Mouse (Mus musculus) thymus, adult 2 months (tissue): ENCODE measurements at regions not wholly inside any gene's neighbourhood (a gene's known extent, or its start where the extent isn't known, plus 50 kb on each side); places are given as distances from the start of the nearest gene placed in this dataset.

ENCODE experiments used
- DNase-seq: peaks from one replicate; pipeline ENCODE4 v3.0.0; 2021
- H3K27ac ChIP-seq: fragments of 200-500 bp; 2 replicates; pipeline ENCODE4 v1.5.1; 2012; ENCODE audit warnings: low read length, control low read depth; ENCODE audit not compliant: control insufficient read depth, insufficient read depth
- H3K27me3 ChIP-seq: fragments of 200-500 bp; 2 replicates; pipeline ENCODE4 v1.6.1; 2012; ENCODE audit warnings: mild to moderate bottlenecking, low read length, moderate library complexity, mixed read lengths; ENCODE audit not compliant: control insufficient read depth, insufficient read depth
- H3K36me3 ChIP-seq: fragments of 200-500 bp; 2 replicates; pipeline ENCODE4 v1.6.1; 2012; ENCODE audit warnings: mild to moderate bottlenecking, low read length, moderate library complexity; ENCODE audit not compliant: control insufficient read depth, insufficient read depth
- H3K4me1 ChIP-seq: fragments of 200-500 bp; replicated peaks from 2 replicates; pipeline ENCODE4 v1.6.1; 2012; ENCODE audit warnings: low read length; ENCODE audit not compliant: control insufficient read depth, insufficient read depth
- H3K4me3 ChIP-seq: fragments of 200-500 bp; 2 replicates; pipeline ENCODE4 v1.5.1; 2012; ENCODE audit warnings: mild to moderate bottlenecking, low read length, control low read depth, moderate library complexity; ENCODE audit not compliant: control insufficient read depth, insufficient read depth
- CTCF ChIP-seq: fragments of 200-500 bp; IDR thresholded peaks from 2 replicates; pipeline ENCODE4 v1.5.1; 2012; ENCODE audit warnings: mild to moderate bottlenecking, control low read depth, low read length, moderate library complexity, borderline replicate concordance; ENCODE audit not compliant: control insufficient read depth, poor library complexity, insufficient read depth; ENCODE audit errors: extremely low read depth
- POLR2A ChIP-seq: fragments of 200-500 bp; IDR thresholded peaks from 2 replicates; pipeline ENCODE4 v1.6.1; 2012; ENCODE audit warnings: mild to moderate bottlenecking, low read length, control low read depth, moderate library complexity; ENCODE audit not compliant: control insufficient read depth, poor library complexity, insufficient read depth; ENCODE audit errors: extremely low read depth
- WGBS: fragments of 180-500 bp; shearing (Covaris S2); methylation state at CpG from one replicate; pipeline ENCODE4 v1.1.7; 2018; 5-methylcytosine and 5-hydroxymethylcytosine counted together

- no peak for DNase-seq
- Histone ChIP-seq H3K4me3 (no peak overlapping the region), H3K27ac (no peak overlapping the region), H3K27me3 (no peaks in the 10 kb centered on the region), H3K4me1 (0 out of 2 replicates have a peak, but pooled peaks cover 3% of the 10 kb centered on the region), H3K36me3 (no peaks in the 10 kb centered on the region)
- TF ChIP-seq POLR2A: no peak
- no peak for TF ChIP-seq CTCF
- 92% methylated on average over 6 of the region's 6 CpGs for WGBS
These were observed 168.8 kb downstream of the Rpl14 start for GRCm38 (mm10) chr9:120739953-120740524.

- TF ChIP-seq CTCF (no peak), POLR2A (no peak)
- H3K27ac ChIP-seq: no peak overlapping the region
- no peaks in the 10 kb centered on the region for H3K27me3 ChIP-seq
- no peak for DNase-seq
- 0 out of 2 replicates have a peak, but pooled peaks cover 3% of the 10 kb centered on the region for H3K4me1 ChIP-seq
- 95% methylated on average over 2 of the region's 2 CpGs for WGBS
- H3K36me3 ChIP-seq: no peaks in the 10 kb centered on the region
- no peak overlapping the region for H3K4me3 ChIP-seq
These were observed 170.3 kb downstream of the Rpl14 start for GRCm38 (mm10) chr9:120741521-120741920.

- Histone ChIP-seq H3K4me3 (no peak overlapping the region), H3K4me1 (0 out of 2 replicates have a peak, but pooled peaks cover 3% of the 10 kb centered on the region), H3K27ac (no peak overlapping the region), H3K27me3 (no peaks in the 10 kb centered on the region), H3K36me3 (no peaks in the 10 kb centered on the region)
- no peak for DNase-seq
- WGBS: 91% methylated on average over 9 of the region's 9 CpGs
- TF ChIP-seq CTCF (no peak), POLR2A (no peak)
These were observed 172.2 kb downstream of the Rpl14 start for GRCm38 (mm10) chr9:120743455-120743854.

GRCm38 (mm10) chr9:120745674-120746073, 174.4 kb downstream of the Rpl14 start:
- H3K4me3 ChIP-seq: no peak overlapping the region
- H3K27me3 ChIP-seq: no peaks in the 10 kb centered on the region
- DNase-seq: no peak
- no peak for TF ChIP-seq CTCF
- TF ChIP-seq POLR2A: no peak
- no peaks in the 10 kb centered on the region for H3K36me3 ChIP-seq
- WGBS: 92% methylated on average over 6 of the region's 6 CpGs
- no peaks in the 10 kb centered on the region for H3K4me1 ChIP-seq
- H3K27ac ChIP-seq: no peak overlapping the region

GRCm38 (mm10) chr9:120750820-120751219, 178.2 kb upstream of the Ctnnb1 start:
- Histone ChIP-seq H3K4me1 (no peaks in the 10 kb centered on the region), H3K27me3 (no peaks in the 10 kb centered on the region), H3K4me3 (no peak overlapping the region), H3K27ac (no peak overlapping the region), H3K36me3 (no peaks in the 10 kb centered on the region)
- DNase-seq: no peak
- TF ChIP-seq POLR2A (no peak), CTCF (no peak)
- 90% methylated on average over 4 of the region's 4 CpGs for WGBS

- Histone ChIP-seq H3K27me3 (no peaks in the 10 kb centered on the region), H3K4me1 (no peaks in the 10 kb centered on the region), H3K36me3 (no peaks in the 10 kb centered on the region), H3K27ac (no peak overlapping the region), H3K4me3 (no peak overlapping the region)
- TF ChIP-seq CTCF (no peak), POLR2A (no peak)
- WGBS: 97% methylated on average over 5 of the region's 5 CpGs
- DNase-seq: no peak
These were observed 177.1 kb upstream of the Ctnnb1 start for GRCm38 (mm10) chr9:120751686-120752484.
